Mouse (Mus musculus) kidney, postnatal 14 days (tissue): Measurements from ENCODE around the gene Golt1a.
"Not testable (repeated sequence)": the region's sequence is repeated elsewhere in the genome, so short reads cannot be mapped to it uniquely, and the experiment has no call there.

Experiments
- DNase-seq: peaks from one replicate; pipeline ENCODE4 v3.0.0; 2022; ENCODE audit warnings: mixed read lengths

The Golt1a gene

GRCm38 (mm10) chr1:133307318-133307717, 2.3 kb upstream of the Golt1a start:
- DNase-seq = peak; percentile 56

DNA sequence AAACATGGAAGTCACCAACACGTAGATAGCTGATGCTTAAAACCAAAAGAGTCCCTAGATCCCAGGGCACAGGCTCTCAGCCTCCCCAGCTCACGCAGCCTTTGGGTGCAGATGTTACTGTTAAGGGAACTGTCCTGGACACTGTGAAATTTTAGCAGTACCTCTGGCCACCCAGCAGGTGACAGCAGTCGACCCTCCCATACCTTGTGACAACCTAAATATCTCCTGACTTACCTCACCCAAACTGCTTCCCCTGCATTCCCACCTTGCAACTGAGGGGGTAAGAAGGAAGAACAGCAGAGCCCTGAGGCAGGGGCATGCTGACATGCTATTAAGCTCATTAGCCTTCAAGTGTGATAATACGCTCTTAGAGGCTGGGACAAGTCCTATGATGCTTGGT, 1.6 kb downstream of the Golt1a start:
- no peak for DNase-seq

DNA sequence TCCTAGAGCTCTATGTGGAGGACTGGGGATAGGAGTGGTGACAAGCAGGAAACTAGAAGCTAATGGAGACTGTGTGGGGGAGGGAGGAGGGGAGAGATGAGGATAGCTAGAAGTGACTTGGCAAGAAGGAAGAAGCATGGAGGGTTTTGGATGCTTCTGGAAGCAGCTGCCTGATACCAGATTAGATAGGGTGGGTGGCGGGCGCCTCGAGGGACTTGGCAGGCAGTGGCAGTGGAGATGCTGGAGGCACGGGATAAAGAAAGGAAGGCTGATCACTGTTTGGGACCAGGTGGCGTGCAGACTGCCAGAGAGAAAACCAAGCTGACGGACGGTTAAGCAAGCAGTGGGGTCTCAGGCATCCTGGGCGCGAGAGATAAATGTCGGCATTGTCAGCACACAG, 2.3 kb downstream of the Golt1a start:
- DNase-seq = no peak

GRCm38 (mm10) chr1:133314364-133314763, 4.8 kb downstream of the Golt1a start:
- peak; percentile 68 for DNase-seq

DNA sequence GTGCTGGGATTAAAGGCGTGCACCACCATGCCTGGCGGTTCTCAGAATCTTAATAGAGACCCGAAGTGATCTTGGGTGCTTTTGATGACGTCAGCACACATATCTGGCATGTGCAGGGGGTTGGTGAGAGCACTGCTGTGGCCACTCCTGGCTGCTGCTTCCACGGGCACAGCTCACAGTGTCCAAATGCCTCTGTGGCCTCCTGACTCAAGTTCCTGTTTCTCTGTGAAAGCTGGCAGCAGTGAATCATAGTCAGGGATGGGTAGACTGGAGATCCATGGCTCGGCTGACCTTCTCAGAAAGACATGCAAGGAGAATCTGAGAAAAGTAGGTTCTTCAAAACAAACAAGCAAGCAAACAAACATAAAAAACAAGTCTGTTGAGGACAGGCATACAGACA, 6.2 kb downstream of the Golt1a start:
- no peak for DNase-seq

- no peak for DNase-seq
Measured at GRCm38 (mm10) chr1:133316577-133316976, 7.0 kb downstream of the Golt1a start.

DNA sequence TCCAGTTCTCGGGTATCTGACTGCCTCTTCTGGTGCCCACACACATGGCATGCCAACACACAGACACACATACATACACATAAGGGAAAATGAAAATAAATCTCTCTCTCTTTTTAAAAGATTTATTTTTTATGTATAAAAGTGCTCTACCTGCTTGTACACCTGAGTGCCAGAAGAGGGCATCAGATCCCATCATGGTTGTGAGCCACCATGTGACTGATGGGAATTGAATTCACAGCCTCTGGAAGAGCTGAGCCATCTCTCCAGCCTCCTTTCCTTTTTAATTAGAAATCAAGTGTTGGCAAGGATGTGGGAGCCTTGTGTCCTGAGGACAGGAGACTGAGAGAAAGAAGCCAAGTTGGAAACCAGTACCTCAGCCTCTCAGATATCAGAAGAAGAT, 7.5 kb downstream of the Golt1a start:
- no peak for DNase-seq

DNA sequence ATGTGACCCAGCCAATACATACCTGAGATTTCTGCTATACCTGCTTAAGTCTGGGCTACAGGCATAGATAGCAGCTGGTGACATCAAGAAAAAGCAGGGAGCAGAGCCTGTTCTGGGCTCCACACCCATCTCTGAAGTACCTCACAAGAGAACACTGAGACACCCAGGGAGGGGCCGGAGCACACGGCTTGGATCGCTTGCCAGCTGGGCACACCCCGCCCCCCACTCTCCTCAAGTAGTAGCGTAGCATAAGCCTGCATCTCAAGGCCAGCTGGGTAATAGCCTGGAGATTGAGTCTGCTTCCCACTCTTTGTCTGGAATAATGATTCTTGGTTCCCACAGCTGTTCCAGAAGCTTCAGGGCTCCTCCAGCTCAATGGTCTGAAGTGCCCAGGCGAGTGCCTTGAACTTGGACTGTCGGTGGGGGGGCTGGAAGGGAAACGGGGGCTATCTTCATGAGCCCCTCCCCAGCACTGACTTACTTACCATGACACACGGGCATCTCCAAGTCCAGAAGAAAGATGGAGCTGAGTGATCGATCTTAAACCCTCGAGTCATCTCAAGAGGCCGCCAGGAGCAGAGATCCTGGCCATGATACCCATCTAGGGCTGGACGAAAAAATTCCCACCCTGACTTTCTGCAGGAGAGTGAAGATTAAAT, 11.8 kb downstream of the Golt1a start, which contains the start of gene Kiss1:
Kiss1 (plus strand) TSS at position 609 of the 659 bp plus-strand sequence.
- no peak for DNase-seq

DNA sequence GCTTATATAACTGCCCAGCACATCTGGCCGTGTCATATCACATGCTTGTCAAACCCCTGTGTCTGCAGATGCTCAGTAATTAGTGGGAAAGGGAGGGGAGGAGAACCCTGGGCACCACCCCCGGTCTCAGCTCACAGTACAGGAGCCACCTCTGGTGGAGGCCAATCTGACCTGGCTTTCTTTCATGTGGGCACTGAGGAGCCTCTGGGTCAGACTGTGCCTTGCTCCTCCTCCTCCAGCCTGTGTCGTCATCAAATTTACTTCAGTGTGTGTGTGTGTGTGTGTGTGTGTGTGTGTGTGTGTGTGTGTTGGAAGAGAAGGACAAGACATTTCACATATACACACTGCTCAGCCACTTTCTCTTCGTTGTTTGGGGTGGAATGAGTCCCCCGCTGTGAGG, 13.7 kb downstream of the Golt1a start:
- no peak for DNase-seq

GRCm38 (mm10) chr1:133325951-133326350, 16.4 kb downstream of the Golt1a start:
- DNase-seq = no peak

DNA sequence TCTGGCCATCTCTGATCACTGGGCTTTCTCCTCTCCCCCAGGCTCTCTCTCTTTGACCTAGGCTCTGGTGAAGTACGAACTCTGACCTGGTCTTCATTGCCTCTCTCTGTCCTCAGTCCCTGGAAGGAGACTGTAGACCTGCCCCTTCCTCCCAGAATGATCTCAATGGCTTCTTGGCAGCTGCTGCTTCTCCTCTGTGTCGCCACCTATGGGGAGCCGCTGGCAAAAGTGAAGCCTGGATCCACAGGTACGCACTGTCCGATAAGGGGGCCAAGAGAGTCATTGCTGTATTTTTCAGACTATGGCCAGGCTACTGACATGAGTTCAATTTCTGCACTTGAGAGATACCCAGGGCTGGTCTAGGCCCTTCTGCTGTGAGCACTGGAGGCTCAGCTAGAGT, 17.5 kb downstream of the Golt1a start:
- no peak for DNase-seq

GRCm38 (mm10) chr1:133328299-133328795, 18.7 kb downstream of the Golt1a start:
- DNase-seq = no peak

DNA sequence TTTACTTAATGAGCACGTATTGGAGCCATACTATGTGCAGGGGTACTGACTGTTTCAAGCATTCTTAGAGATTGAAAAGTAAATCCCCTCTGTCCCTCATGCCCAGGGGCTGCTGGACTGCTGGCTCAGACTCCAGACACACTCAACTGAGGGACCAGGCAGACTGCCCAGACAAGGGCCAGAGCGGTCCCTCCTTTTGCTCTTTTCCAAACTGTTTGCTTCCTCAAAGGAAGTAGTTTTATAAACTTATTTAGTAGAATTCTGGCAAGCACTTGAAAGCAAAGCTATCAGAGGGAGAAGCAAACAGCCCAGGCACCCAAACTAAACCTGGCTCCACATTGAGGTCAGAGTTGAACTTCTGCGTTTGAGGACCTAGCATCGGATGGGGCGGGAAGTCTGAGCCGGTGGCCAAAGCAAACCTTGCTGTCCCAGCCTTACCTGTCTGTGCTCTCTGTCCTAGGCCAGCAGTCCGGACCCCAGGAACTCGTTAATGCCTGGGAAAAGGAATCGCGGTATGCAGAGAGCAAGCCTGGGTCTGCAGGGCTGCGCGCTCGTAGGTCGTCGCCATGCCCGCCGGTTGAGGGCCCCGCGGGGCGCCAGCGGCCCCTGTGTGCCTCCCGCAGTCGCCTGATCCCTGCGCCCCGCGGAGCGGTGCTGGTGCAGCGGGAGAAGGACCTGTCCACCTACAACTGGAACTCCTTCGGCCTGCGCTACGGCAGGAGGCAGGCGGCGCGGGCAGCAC, 19.5 kb downstream of the Golt1a start:
- DNase-seq = peak; percentile 33

DNA sequence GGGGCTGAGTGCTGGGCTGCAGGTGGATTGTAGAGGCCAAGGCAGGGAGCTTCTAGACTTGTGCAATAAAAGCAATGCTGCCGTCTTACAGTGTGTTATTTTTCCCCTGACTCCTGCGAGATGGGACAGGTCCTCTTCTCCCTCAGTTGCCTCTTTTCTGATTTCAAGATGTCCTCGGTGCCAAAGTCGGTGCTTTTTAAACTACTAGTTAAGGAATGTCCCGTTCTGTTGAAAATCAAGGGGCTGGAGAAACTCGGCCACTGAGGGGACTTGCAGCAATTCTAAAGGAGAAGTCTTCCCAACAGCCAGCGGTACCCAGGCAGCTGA, 20.0 kb downstream of the Golt1a start:
- DNase-seq = no peak

DNA sequence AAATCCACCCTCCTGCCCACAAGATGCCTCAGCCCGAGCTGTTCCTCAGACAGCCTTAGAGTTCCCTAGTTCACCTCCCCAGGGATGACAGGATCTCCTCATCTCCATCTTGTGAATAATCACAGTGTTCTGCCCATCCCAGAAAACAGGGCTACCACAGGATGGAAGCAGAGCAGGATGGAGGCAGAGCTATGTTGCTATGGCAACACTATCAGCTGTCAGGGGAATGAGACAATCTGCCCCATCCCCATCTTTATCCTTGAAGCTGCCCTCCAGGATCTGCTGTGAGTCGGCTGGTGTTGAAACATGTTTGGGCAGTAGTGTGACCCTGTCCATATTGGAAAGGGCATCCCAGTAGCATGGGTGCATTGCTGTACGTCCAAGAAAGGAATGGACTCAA, 21.5 kb downstream of the Golt1a start:
- DNase-seq = no peak

DNA sequence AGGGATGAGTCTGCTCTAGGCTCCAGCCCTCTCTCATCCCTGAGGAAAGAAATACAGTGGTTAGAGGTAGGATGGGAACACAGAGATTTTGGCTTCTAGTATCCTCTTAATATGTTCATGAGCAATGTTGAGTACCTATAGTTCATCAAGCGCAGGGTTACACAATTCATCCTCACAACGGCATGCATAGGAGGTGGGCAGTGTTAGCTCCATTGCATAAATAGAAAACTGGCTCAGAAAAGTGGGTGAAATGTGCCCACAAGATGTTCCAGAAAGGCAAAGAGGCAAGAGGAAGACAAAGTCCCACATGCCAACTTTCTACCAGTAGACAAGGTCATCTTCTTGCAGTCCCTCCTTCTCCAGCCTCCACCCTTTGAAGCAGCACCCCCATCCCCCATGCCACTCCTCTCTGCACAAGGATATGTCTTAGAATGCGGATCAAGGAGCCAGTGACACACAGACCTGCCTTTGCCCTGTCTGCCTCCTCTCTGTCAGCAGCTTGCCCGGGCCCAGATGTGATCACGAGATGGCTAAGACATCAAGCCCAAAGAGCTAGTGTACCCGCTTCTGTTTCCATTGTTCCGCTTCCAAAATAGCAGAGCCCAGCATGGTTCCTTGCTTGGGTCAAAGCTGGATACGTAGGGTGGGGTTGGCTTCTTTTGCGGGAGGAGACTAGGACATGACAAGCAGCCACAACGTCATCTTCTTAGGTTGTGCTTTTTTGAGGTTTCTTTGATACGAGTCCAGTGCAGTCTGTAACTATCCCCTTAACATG, 23.2 kb downstream of the Golt1a start:
- DNase-seq = no peak

DNA sequence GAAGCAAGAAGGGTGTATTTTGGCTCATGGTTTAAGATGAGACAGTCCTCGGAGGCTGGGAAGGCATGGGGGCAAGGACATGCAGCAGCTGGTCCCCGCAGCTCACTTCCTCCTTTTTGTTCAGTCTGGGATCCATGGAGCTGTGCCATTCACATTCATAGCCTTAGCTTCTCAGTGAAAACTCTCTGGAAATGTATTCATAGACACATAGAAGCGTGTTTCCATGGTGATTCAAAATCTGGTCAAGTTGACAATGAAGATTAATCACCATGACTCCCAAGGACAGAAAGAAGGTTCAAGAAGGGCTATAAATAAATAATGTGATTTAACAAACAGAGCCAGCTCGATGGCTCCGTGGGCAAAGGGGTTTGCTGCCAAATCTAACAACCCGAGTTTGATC, 24.3 kb downstream of the Golt1a start:
- DNase-seq = no peak

- DNase-seq = not testable (repeated sequence)
Measured at GRCm38 (mm10) chr1:133340403-133340802, 30.8 kb downstream of the Golt1a start.

- no peak for DNase-seq
Measured at GRCm38 (mm10) chr1:133344357-133344756, 34.8 kb downstream of the Golt1a start.

- no peak for DNase-seq
Measured at GRCm38 (mm10) chr1:133346531-133346930, 36.9 kb downstream of the Golt1a start.

DNA sequence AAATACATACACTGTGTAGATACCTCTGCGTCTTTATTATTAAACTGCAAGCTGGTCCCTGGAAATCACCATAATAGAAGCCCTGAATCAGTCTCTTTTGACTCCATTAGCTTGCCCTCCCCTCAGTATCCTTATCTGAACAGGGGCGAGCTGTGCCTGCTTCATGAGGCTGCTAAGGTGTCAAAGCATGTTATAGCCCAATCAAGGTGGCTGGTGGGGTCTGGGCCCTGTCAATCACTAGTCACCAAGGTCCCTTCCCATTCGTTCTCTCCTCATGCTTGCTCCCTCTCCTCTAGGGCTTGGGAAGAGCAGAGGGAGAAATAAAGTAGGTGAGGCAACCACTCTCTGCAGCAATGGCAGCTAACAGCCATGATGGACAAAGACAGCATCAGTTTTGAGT, 37.6 kb downstream of the Golt1a start:
- DNase-seq = no peak

DNA sequence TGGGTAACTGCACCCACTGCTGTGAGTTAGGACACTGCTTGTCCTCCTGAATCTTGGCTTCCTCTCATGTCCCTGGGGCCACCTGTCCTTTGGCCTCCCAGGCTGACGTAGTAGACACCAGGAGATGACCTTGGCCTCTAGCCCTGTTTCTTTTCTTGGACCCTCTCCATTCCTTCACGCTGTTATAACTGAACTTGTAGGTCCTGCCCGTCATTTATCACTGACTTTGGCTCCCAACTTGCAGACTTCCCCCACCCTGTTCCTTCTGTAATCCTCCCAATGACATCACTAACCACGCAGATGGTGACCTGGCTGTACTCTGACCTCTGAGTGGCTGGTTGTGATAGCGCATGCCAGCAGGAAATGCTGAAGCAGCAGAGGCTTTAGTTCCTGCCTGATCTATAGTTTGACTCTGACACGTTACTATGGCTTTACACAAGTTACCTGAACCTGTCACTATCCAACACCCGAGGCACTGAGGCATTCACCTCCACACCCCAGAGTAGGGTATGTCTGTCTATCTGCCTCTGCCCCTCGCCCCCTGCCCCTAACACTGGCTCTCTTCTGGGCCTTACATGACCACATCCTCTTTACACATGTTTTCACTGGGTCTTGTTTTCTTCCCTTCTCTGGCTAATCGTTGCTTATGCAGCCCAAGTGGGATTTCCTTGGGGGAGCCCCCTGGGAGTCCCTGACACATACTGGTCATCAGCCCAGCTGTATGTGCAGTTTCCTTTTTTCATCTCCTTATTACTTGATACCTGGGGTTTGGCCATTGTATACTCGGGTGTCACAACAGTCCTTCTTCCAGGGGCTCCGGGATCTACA, 38.3 kb downstream of the Golt1a start:
- DNase-seq = peak; percentile 72

DNA sequence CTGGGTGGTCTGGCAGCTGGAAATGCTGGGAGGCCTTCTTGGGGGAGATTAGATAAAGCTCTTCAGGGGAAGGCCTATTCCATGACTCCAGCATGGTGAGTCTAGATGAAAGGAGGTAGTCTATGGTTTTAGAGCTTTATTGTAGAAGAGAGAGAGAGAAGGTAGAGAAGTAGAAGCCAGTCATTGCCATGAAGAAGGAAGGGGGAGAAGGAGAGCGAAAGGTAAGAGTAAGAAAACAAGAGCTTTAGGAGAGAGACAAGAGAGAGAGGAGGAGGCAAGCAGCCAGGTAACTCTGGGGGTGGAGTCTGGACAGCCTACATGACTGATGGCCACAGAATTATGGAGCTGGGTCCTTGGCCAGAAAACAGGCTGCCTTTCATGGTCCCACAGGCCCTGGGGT, 40.6 kb downstream of the Golt1a start, which contains the start of gene Ren1:
Ren1 (plus strand) TSS at position 301 of the 400 bp plus-strand sequence.
- no peak for DNase-seq
